Mouse (Mus musculus): ENCODE measurements around the gene Aff4. TPM values are rescaled to one million over a fixed set of nuclear protein-coding genes. Genes with fewer than 3 reads are reported as not detected.

Gene Aff4
- polyA plus RNA-seq, 2 experiments = 4.0 to 8.7 TPM

- Histone ChIP-seq H3K27me3 (ENCODE audit: control insufficient read depth, insufficient read depth, low read length) (no peaks in the 10 kb centered on the region), H3K4me3 (ENCODE audit: insufficient read depth in 1 of 2, low read depth in 2 of 2, low read length in 2 of 2) (no peak overlapping the region), H3K36me3 (replicated peaks; ENCODE audit: control insufficient read depth, insufficient read depth, low read depth) (peaks cover 22% of the 10 kb centered on the region), H3K9ac (replicated peaks) (no peak overlapping the region), H3K4me1 (replicated peaks; ENCODE audit: control insufficient read depth in 2 of 2, insufficient read depth in 2 of 2, low read length in 1 of 2) (no peaks in the 10 kb centered on the region), H3K27ac (no peak overlapping the region), H3K4me2 (ENCODE audit: low read depth) (no peak overlapping the region), H3K9me3 (ENCODE audit: control insufficient read depth, low read length) (no peaks in the 10 kb centered on the region)
- TF ChIP-seq CTCF (IDR thresholded peaks at IDR 0.05; ENCODE audit: low read depth) (no peak), EP300 (IDR thresholded peaks at IDR 0.05; ENCODE audit: low read depth) (no peak)
- DNase-seq (ENCODE audit: low read depth in 3 of 3, low spot score in 3 of 3) = no peak
- WGBS (ENCODE audit: insufficient replicate concordance) = 48% methylated on average over 1 of the region's 1 CpGs
- ATAC-seq (ENCODE audit: insufficient read depth) = no peak
These were observed 53.0 kb downstream of the Aff4 start for GRCm38 (mm10) chr11:53403638-53404037.

DNA sequence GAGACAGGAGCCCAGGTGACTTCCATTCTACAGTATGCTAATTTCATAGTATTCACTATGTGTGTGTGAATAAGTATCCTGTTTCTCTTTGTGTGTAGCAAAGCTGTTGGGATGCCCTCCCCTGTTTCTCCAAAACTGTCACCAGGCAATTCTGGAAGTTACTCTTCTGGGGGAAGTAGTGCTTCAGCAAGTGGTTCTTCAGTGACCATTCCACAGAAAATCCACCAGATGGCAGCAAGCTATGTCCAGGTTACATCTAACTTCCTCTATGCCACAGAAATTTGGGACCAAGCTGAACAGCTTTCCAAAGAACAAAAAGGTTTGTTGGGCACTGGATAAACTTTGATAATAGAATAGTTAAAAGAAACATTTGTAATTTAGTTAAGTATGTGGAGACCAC is 61.1 kb downstream of the Aff4 start:
- TF ChIP-seq EP300 (IDR thresholded peaks at IDR 0.05; ENCODE audit: low read depth) (no peak), CTCF (IDR thresholded peaks at IDR 0.05; ENCODE audit: low read depth) (peak; percentile 66)
- peaks cover 33% of the 10 kb centered on the region for H3K36me3 ChIP-seq (replicated peaks; ENCODE audit: control insufficient read depth, insufficient read depth, low read depth)
- DNase-seq (ENCODE audit: low read depth in 3 of 3, low spot score in 3 of 3) (no peak), ATAC-seq (ENCODE audit: insufficient read depth) (no peak)
- no peak overlapping the region for H3K27ac ChIP-seq
- no peak overlapping the region for H3K9ac ChIP-seq (replicated peaks)
- no peak overlapping the region for H3K4me3 ChIP-seq (ENCODE audit: insufficient read depth in 1 of 2, low read depth in 2 of 2, low read length in 2 of 2)
- H3K4me2 ChIP-seq (ENCODE audit: low read depth) = no peak overlapping the region
- H3K9me3 ChIP-seq (ENCODE audit: control insufficient read depth, low read length) = no peaks in the 10 kb centered on the region
- H3K4me1 ChIP-seq (replicated peaks; ENCODE audit: control insufficient read depth in 2 of 2, insufficient read depth in 2 of 2, low read length in 1 of 2) = no peaks in the 10 kb centered on the region
- H3K27me3 ChIP-seq (ENCODE audit: control insufficient read depth, insufficient read depth, low read length) = no peaks in the 10 kb centered on the region

GRCm38 (mm10) chr11:53413871-53414270 is 63.2 kb downstream of the Aff4 start:
- no peak for ATAC-seq (ENCODE audit: insufficient read depth)
- WGBS (ENCODE audit: insufficient replicate concordance) = 70% methylated on average over 4 of the region's 4 CpGs

DNA sequence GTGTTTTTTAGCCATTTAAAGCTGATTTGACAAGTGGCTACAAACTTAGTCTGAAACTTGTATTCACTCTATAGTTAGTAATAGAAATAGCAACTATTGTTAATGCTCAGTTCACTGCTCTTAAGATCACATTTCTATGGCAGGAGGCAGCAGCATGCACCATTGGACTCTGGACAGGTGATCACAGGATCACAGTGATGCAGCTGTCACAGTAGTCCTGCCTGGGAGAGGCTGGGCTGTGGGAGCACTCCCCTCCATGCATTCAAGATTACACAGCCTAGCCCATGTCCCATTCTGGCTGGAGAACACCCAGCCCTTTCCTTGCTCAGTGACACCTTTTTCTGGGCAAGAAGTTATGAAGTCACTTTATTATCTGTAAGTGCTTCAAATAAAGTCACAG is 67.4 kb downstream of the Aff4 start:
- Histone ChIP-seq H3K36me3 (replicated peaks; ENCODE audit: control insufficient read depth, insufficient read depth, low read depth) (peaks cover 15% of the 10 kb centered on the region), H3K9ac (replicated peaks) (no peak overlapping the region), H3K9me3 (ENCODE audit: control insufficient read depth, low read length) (no peaks in the 10 kb centered on the region), H3K27ac (no peak overlapping the region), H3K4me3 (ENCODE audit: insufficient read depth in 1 of 2, low read depth in 2 of 2, low read length in 2 of 2) (no peak overlapping the region), H3K4me2 (ENCODE audit: low read depth) (no peak overlapping the region), H3K27me3 (ENCODE audit: control insufficient read depth, insufficient read depth, low read length) (no peaks in the 10 kb centered on the region), H3K4me1 (replicated peaks; ENCODE audit: control insufficient read depth in 2 of 2, insufficient read depth in 2 of 2, low read length in 1 of 2) (no peaks in the 10 kb centered on the region)
- no peak for DNase-seq (ENCODE audit: low read depth in 3 of 3, low spot score in 3 of 3)
- ATAC-seq (ENCODE audit: insufficient read depth) = 0 out of 2 replicates have a peak, but pooled peaks have one; percentile 31
- no peak for TF ChIP-seq CTCF (IDR thresholded peaks at IDR 0.05; ENCODE audit: low read depth)

More at GRCm38 (mm10) chr11:53413871-53414270, 63.2 kb downstream of the Aff4 start:
- H3K4me3 ChIP-seq (ENCODE audit: insufficient read depth in 1 of 2, low read depth in 2 of 2, low read length in 2 of 2) = no peak overlapping the region
- TF ChIP-seq CTCF (IDR thresholded peaks at IDR 0.05; ENCODE audit: low read depth) (no peak), EP300 (IDR thresholded peaks at IDR 0.05; ENCODE audit: low read depth) (no peak)
- H3K9ac ChIP-seq (replicated peaks) = no peak overlapping the region
- no peak overlapping the region for H3K4me2 ChIP-seq (ENCODE audit: low read depth)
- DNase-seq (ENCODE audit: low read depth in 3 of 3, low spot score in 3 of 3) = no peak
- H3K36me3 ChIP-seq (replicated peaks; ENCODE audit: control insufficient read depth, insufficient read depth, low read depth) = peaks cover 26% of the 10 kb centered on the region
- no peaks in the 10 kb centered on the region for H3K27me3 ChIP-seq (ENCODE audit: control insufficient read depth, insufficient read depth, low read length)
- H3K27ac ChIP-seq = no peak overlapping the region
- H3K9me3 ChIP-seq (ENCODE audit: control insufficient read depth, low read length) = no peaks in the 10 kb centered on the region
- no peaks in the 10 kb centered on the region for H3K4me1 ChIP-seq (replicated peaks; ENCODE audit: control insufficient read depth in 2 of 2, insufficient read depth in 2 of 2, low read length in 1 of 2)

DNA sequence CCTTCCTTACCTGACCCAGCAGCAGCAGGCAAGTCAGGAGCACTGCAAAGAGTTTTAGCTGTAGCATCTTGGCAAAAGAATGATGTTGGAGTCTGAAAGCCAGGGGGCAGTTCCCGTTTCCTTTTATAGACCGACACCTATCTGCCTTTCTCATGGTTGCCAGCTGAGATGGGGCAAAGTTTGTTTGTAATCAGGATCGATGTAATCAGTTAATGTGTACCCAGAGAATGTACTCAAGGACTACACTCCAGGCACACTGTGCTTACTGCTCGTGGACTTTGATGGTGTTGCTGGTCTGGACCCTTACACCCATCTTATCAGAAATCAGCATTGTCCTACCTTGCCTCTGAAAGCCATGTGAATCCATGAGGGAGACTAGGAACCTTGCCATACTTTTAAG is 72.4 kb downstream of the Aff4 start, which contains the start of gene Leap2:
Leap2 (minus strand) TSS at position 135 of the 400 bp plus-strand sequence.
- peaks cover 4% of the 10 kb centered on the region for H3K36me3 ChIP-seq (replicated peaks; ENCODE audit: control insufficient read depth, insufficient read depth, low read depth)
- DNase-seq (ENCODE audit: low read depth in 3 of 3, low spot score in 3 of 3) = peak in 1 of 3 experiments; percentile 26
- H3K9me3 ChIP-seq (ENCODE audit: control insufficient read depth, low read length) = no peaks in the 10 kb centered on the region
- H3K27me3 ChIP-seq (ENCODE audit: control insufficient read depth, insufficient read depth, low read length) = no peaks in the 10 kb centered on the region
- 53% methylated on average over 4 of the region's 4 CpGs for WGBS (ENCODE audit: insufficient replicate concordance)
- TF ChIP-seq EP300 (IDR thresholded peaks at IDR 0.05; ENCODE audit: low read depth) = no peak
- 0 out of 2 replicates have a peak, but pooled peaks have one; percentile 9 for TF ChIP-seq CTCF (IDR thresholded peaks at IDR 0.05; ENCODE audit: low read depth)
- H3K4me2 ChIP-seq (ENCODE audit: low read depth) = peak within 1 kb of the TSS; percentile 38
- peak within 1 kb of the TSS; percentile 40 to 41 for H3K4me3 ChIP-seq (ENCODE audit: insufficient read depth in 1 of 2, low read depth in 2 of 2, low read length in 2 of 2)
- peak; percentile 54 for ATAC-seq (ENCODE audit: insufficient read depth)
- peaks cover 0 to 12% of the 10 kb centered on the region in 2 experiments; a peak in 2 of 4 replicates for H3K4me1 ChIP-seq (replicated peaks; ENCODE audit: control insufficient read depth in 2 of 2, insufficient read depth in 2 of 2, low read length in 1 of 2)
- H3K27ac ChIP-seq = no peak within 1 kb of the TSS
- H3K9ac ChIP-seq (replicated peaks) = no peak within 1 kb of the TSS; the same call in 1 of the 2 replicates

All from liver, embryonic 14.5 days (tissue).